Mouse (Mus musculus): Measurements from ENCODE around the gene Ankfy1. TPM values are rescaled to one million over a fixed set of nuclear protein-coding genes. Genes with fewer than 3 reads are reported as not detected.

Ankfy1 gene
- polyA plus RNA-seq, 2 experiments: 29.0 to 33.4 TPM

DNA sequence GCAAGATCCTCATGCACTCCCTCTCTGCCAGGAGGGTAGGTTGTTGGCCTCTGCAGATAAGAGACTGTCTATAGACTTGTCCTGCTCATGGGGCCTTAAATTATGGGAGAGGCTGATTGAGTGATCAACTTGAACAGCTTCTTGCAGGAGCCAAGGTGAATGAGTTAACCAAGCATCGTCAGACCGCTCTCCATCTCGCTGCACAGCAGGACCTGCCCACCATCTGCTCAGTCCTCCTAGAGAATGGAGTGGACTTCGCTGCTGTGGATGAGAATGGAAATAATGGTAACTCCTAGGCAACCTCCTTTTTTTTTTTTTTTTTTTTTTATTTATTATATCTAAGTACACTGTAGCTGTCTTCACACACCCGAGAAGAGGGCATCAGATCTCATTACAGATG, 68.5 kb downstream of the Ankfy1 start:
- peaks cover 97% of the 10 kb centered on the region for H3K36me3 ChIP-seq (ENCODE audit: control insufficient read depth, insufficient read depth, low read length)
- H3K27ac ChIP-seq (replicated peaks; ENCODE audit: low read depth, low read length): no peak overlapping the region
- no peak for DNase-seq (ENCODE audit: low spot score)
- ATAC-seq (ENCODE audit: low FRiP score, low read depth): no peak
- H3K9ac ChIP-seq (ENCODE audit: low read depth, low read length, severe bottlenecking): no peak overlapping the region
- no peaks in the 10 kb centered on the region for H3K9me3 ChIP-seq (ENCODE audit: control insufficient read depth, low read length)
- no peak overlapping the region for H3K4me3 ChIP-seq (replicated peaks; ENCODE audit: low read length)
- H3K27me3 ChIP-seq (ENCODE audit: control insufficient read depth, insufficient read depth, low read length): no peaks in the 10 kb centered on the region
- 97% methylated on average over 5 of the region's 5 CpGs for WGBS
- no peaks in the 10 kb centered on the region for H3K4me1 ChIP-seq (ENCODE audit: control insufficient read depth, insufficient read depth, low read length)
- H3K4me2 ChIP-seq (replicated peaks; ENCODE audit: low read depth, low read length, severe bottlenecking): no peak overlapping the region
- no peak for TF ChIP-seq POLR2A (IDR thresholded peaks at IDR 0.05; ENCODE audit: borderline replicate concordance, extremely low read depth, insufficient read depth, insufficient read length)

DNA sequence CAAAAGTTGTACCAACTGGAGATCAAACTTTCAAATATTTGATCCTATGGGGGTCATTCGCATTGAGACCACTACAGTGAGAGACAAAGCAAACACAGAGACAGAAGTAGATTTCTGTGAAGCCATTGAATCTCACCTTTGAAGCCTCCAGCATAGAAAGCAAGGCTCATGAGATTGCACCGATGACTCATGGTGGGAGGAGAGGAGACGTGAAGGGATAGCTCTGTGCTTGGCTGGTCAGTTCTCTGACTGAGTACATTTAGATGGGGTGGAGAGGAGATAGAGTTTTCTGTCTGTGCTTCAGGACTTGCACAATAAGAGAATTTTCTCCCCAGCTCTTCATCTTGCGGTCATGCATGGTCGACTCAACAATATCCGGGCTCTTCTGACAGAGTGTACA, 69.8 kb downstream of the Ankfy1 start:
- no peak for TF ChIP-seq POLR2A (IDR thresholded peaks at IDR 0.05; ENCODE audit: borderline replicate concordance, extremely low read depth, insufficient read depth, insufficient read length)
- WGBS: 96% methylated on average over 6 of the region's 6 CpGs
- H3K4me1 ChIP-seq (ENCODE audit: control insufficient read depth, insufficient read depth, low read length): no peaks in the 10 kb centered on the region
- DNase-seq (ENCODE audit: low spot score): no peak
- no peak overlapping the region for H3K27ac ChIP-seq (replicated peaks; ENCODE audit: low read depth, low read length)
- H3K4me2 ChIP-seq (replicated peaks; ENCODE audit: low read depth, low read length, severe bottlenecking): no peak overlapping the region
- H3K9ac ChIP-seq (ENCODE audit: low read depth, low read length, severe bottlenecking): no peak overlapping the region
- peaks cover 97% of the 10 kb centered on the region for H3K36me3 ChIP-seq (ENCODE audit: control insufficient read depth, insufficient read depth, low read length)
- no peaks in the 10 kb centered on the region for H3K9me3 ChIP-seq (ENCODE audit: control insufficient read depth, low read length)
- ATAC-seq (ENCODE audit: low FRiP score, low read depth): no peak
- H3K4me3 ChIP-seq (replicated peaks; ENCODE audit: low read length): no peak overlapping the region
- H3K27me3 ChIP-seq (ENCODE audit: control insufficient read depth, insufficient read depth, low read length): no peaks in the 10 kb centered on the region

DNA sequence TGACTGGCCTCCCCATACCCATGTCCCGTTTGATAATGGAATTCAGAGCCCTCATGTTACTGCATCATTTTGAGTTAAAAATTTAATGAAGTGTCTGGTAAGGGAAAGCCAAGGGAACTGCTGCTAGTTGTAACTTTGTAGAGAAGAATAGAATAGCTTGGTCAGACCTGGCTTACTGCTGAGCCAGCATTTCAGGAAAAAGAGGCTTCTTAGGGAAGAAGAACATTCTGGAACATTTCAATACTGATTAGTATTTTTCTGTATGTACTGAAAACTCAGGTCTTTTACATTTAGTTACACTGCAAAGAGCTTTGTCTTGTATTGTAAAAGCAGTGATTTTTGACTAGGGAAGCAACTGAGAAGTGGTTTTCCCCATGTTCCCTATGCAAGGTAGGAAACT, 71.0 kb downstream of the Ankfy1 start:
- H3K36me3 ChIP-seq (ENCODE audit: control insufficient read depth, insufficient read depth, low read length): peaks cover 87% of the 10 kb centered on the region
- ATAC-seq (ENCODE audit: low FRiP score, low read depth) (no peak), DNase-seq (ENCODE audit: low spot score) (no peak)
- H3K4me1 ChIP-seq (ENCODE audit: control insufficient read depth, insufficient read depth, low read length): no peaks in the 10 kb centered on the region
- no peaks in the 10 kb centered on the region for H3K9me3 ChIP-seq (ENCODE audit: control insufficient read depth, low read length)
- H3K27me3 ChIP-seq (ENCODE audit: control insufficient read depth, insufficient read depth, low read length): no peaks in the 10 kb centered on the region
- no peak for TF ChIP-seq POLR2A (IDR thresholded peaks at IDR 0.05; ENCODE audit: borderline replicate concordance, extremely low read depth, insufficient read depth, insufficient read length)
- H3K4me2 ChIP-seq (replicated peaks; ENCODE audit: low read depth, low read length, severe bottlenecking): no peak overlapping the region
- WGBS: 74% methylated on average over 1 of the region's 1 CpGs
- H3K4me3 ChIP-seq (replicated peaks; ENCODE audit: low read length): no peak overlapping the region
- no peak overlapping the region for H3K9ac ChIP-seq (ENCODE audit: low read depth, low read length, severe bottlenecking)
- no peak overlapping the region for H3K27ac ChIP-seq (replicated peaks; ENCODE audit: low read depth, low read length)

DNA sequence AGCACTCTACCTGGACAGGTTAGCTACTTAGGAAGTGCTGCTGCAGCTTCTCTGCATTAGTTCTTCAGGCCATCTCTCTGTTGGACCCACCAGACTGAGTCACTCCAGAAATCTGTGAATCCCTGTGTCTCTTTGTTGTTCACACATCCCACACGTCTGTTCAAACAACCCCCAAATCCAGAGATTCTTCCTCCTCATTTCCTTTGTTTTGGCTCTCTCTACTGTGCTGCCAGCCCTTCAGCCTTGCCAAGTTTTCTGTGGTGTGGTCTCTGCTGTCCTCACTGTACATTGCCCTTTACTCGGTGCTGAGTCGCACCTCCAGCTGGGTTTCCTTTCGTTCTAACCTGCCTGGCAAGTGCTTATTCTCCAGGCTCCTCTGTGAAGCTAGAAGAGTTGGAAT, 74.5 kb downstream of the Ankfy1 start:
- Histone ChIP-seq H3K27ac (replicated peaks; ENCODE audit: low read depth, low read length) (no peak overlapping the region), H3K4me1 (ENCODE audit: control insufficient read depth, insufficient read depth, low read length) (no peaks in the 10 kb centered on the region), H3K27me3 (ENCODE audit: control insufficient read depth, insufficient read depth, low read length) (no peaks in the 10 kb centered on the region), H3K4me2 (replicated peaks; ENCODE audit: low read depth, low read length, severe bottlenecking) (no peak overlapping the region), H3K36me3 (ENCODE audit: control insufficient read depth, insufficient read depth, low read length) (peaks cover 69% of the 10 kb centered on the region), H3K4me3 (replicated peaks; ENCODE audit: low read length) (no peak overlapping the region), H3K9ac (ENCODE audit: low read depth, low read length, severe bottlenecking) (no peak overlapping the region), H3K9me3 (ENCODE audit: control insufficient read depth, low read length) (no peaks in the 10 kb centered on the region)
- no peak for TF ChIP-seq POLR2A (IDR thresholded peaks at IDR 0.05; ENCODE audit: borderline replicate concordance, extremely low read depth, insufficient read depth, insufficient read length)
- 90% methylated on average over 4 of the region's 4 CpGs for WGBS
- DNase-seq (ENCODE audit: low spot score) (no peak), ATAC-seq (ENCODE audit: low FRiP score, low read depth) (no peak)

DNA sequence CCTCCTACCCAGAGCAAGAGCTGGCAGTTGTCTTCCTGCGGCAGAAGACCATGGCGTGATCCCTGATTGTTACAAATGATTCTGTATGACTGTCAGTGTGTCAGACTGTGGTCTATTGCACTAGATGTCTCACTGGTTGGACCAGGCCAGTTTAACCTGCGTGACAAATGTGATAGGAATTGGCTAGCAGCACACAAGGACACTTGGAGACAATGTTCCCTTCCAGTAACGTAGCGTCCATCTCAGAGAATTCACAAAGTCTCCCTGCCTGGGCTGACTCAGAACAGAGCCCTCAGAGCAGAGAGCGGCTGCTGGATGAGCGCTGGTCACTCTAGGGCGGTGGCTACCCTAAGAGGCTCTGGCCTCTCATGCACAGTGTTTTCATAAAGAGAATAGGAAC, 77.9 kb downstream of the Ankfy1 start:
- H3K4me2 ChIP-seq (replicated peaks; ENCODE audit: low read depth, low read length, severe bottlenecking): no peak overlapping the region
- H3K9ac ChIP-seq (ENCODE audit: low read depth, low read length, severe bottlenecking): no peak overlapping the region
- no peaks in the 10 kb centered on the region for H3K4me1 ChIP-seq (ENCODE audit: control insufficient read depth, insufficient read depth, low read length)
- H3K27ac ChIP-seq (replicated peaks; ENCODE audit: low read depth, low read length): no peak overlapping the region
- no peak for ATAC-seq (ENCODE audit: low FRiP score, low read depth)
- DNase-seq (ENCODE audit: low spot score): no peak
- H3K27me3 ChIP-seq (ENCODE audit: control insufficient read depth, insufficient read depth, low read length): no peaks in the 10 kb centered on the region
- H3K9me3 ChIP-seq (ENCODE audit: control insufficient read depth, low read length): no peaks in the 10 kb centered on the region
- peaks cover 41% of the 10 kb centered on the region for H3K36me3 ChIP-seq (ENCODE audit: control insufficient read depth, insufficient read depth, low read length)
- 94% methylated on average over 8 of the region's 8 CpGs for WGBS
- no peak overlapping the region for H3K4me3 ChIP-seq (replicated peaks; ENCODE audit: low read length)
- no peak for TF ChIP-seq POLR2A (IDR thresholded peaks at IDR 0.05; ENCODE audit: borderline replicate concordance, extremely low read depth, insufficient read depth, insufficient read length)

DNA sequence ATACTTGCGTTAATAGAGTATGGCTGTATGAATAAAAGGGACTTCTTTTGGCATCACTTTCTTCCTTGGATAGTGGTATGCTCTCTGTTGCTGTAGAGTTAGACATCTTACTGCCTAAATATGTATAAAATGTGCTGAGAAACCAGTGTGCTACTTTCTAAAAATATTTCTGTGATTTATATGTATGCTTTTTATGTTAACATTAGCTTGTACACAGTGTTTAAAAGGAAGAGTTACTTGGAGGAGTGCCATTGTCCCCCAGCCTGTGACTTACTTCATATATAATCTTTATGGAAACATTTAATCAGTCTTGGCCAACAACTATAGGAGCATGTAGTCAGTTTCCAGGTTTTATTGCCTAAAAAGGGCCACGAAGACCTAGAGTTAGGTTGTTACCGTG, 79.3 kb downstream of the Ankfy1 start:
- H3K27me3 ChIP-seq (ENCODE audit: control insufficient read depth, insufficient read depth, low read length): no peaks in the 10 kb centered on the region
- peaks cover 28% of the 10 kb centered on the region for H3K36me3 ChIP-seq (ENCODE audit: control insufficient read depth, insufficient read depth, low read length)
- ATAC-seq (ENCODE audit: low FRiP score, low read depth) (no peak), DNase-seq (ENCODE audit: low spot score) (no peak)
- no peak overlapping the region for H3K4me3 ChIP-seq (replicated peaks; ENCODE audit: low read length)
- no peak for TF ChIP-seq POLR2A (IDR thresholded peaks at IDR 0.05; ENCODE audit: borderline replicate concordance, extremely low read depth, insufficient read depth, insufficient read length)
- H3K27ac ChIP-seq (replicated peaks; ENCODE audit: low read depth, low read length): no peak overlapping the region
- H3K4me2 ChIP-seq (replicated peaks; ENCODE audit: low read depth, low read length, severe bottlenecking): no peak overlapping the region
- H3K9me3 ChIP-seq (ENCODE audit: control insufficient read depth, low read length): no peaks in the 10 kb centered on the region
- no peak overlapping the region for H3K9ac ChIP-seq (ENCODE audit: low read depth, low read length, severe bottlenecking)
- 94% methylated on average over 3 of the region's 3 CpGs for WGBS
- no peaks in the 10 kb centered on the region for H3K4me1 ChIP-seq (ENCODE audit: control insufficient read depth, insufficient read depth, low read length)
